Mouse (Mus musculus) small intestine, adult 2 months (tissue): Measurements from ENCODE around the gene Alx3. TPM values are rescaled to one million over a fixed set of nuclear protein-coding genes. Genes with fewer than 3 reads are reported as not detected.

ENCODE experiments used
- H3K27ac ChIP-seq: fragments of 200-500 bp; 2 replicates; pipeline ENCODE4 v1.5.1; 2012; ENCODE audit warnings: low read depth, low read length, control low read depth, inconsistent platforms; ENCODE audit not compliant: insufficient read depth
- H3K27me3 ChIP-seq: fragments of 200-500 bp; 2 replicates; pipeline ENCODE4 v1.6.1; 2012; ENCODE audit warnings: mild to moderate bottlenecking, moderate library complexity, low read length, inconsistent platforms; ENCODE audit not compliant: control insufficient read depth, insufficient read depth
- H3K36me3 ChIP-seq: fragments of 200-500 bp; 2 replicates; pipeline ENCODE4 v1.6.1; 2012; ENCODE audit warnings: mild to moderate bottlenecking, low read length, control low read depth, inconsistent platforms; ENCODE audit not compliant: control insufficient read depth, insufficient read depth
- H3K4me1 ChIP-seq: fragments of 200-500 bp; 2 replicates; pipeline ENCODE4 v1.6.1; 2012; ENCODE audit warnings: low read length, inconsistent platforms, mixed read lengths; ENCODE audit not compliant: control insufficient read depth, insufficient read depth, insufficient read length
- H3K4me3 ChIP-seq: fragments of 200-500 bp; 2 replicates; pipeline ENCODE4 v1.5.1; 2012; ENCODE audit warnings: low read depth, mild to moderate bottlenecking, control low read depth, inconsistent platforms, low read length, moderate library complexity
- CTCF ChIP-seq: fragments of 200-500 bp; IDR thresholded peaks from 2 replicates; pipeline ENCODE4 v1.5.1; 2012; ENCODE audit warnings: low read depth, mild to moderate bottlenecking, control low read depth, inconsistent platforms, low read length, moderate library complexity, mixed read lengths; ENCODE audit not compliant: insufficient replicate concordance, insufficient read length; ENCODE audit errors: extremely low read depth
- POLR2A ChIP-seq: fragments of 200-500 bp; IDR thresholded peaks from 2 replicates; pipeline ENCODE4 v1.6.1; 2012; ENCODE audit warnings: low read depth, mild to moderate bottlenecking, control low read depth, inconsistent platforms, low read length, moderate library complexity
- WGBS: fragments of 180-500 bp; shearing (Covaris S2); methylation state at CpG from one replicate; pipeline ENCODE4 v1.1.7; 2018; 5-methylcytosine and 5-hydroxymethylcytosine counted together
- polyA plus RNA-seq: library from polyadenylated mRNA; depleted of rRNA; stranded (reverse); fragments of >200 nt; gene quantifications from 2 replicates; pipeline ENCODE4 v1.2.3, GENCODE M21; 2012

Alx3 gene
- polyA plus RNA-seq, 1 experiment = not detected

GRCm38 (mm10) chr3:107559183-107559582, 35.6 kb upstream of the Alx3 start:
- 7% methylated on average over 3 of the region's 3 CpGs for WGBS
- TF ChIP-seq CTCF (peak; percentile 83; the same call in 1 of the 2 replicates), POLR2A (no peak)
- Histone ChIP-seq H3K27ac (no peak overlapping the region), H3K36me3 (no peaks in the 10 kb centered on the region), H3K27me3 (no peaks in the 10 kb centered on the region), H3K4me1 (no peaks in the 10 kb centered on the region), H3K4me3 (no peak overlapping the region)

- TF ChIP-seq CTCF (no peak), POLR2A (no peak)
- H3K4me3 ChIP-seq = no peak overlapping the region
Measured at GRCm38 (mm10) chr3:107562104-107562503, 32.7 kb upstream of the Alx3 start.

GRCm38 (mm10) chr3:107562591-107562990, 32.2 kb upstream of the Alx3 start:
- Histone ChIP-seq H3K27me3 (no peaks in the 10 kb centered on the region; the same call in 1 of the 2 replicates), H3K4me1 (no peaks in the 10 kb centered on the region), H3K36me3 (no peaks in the 10 kb centered on the region), H3K27ac (no peak overlapping the region), H3K4me3 (no peak overlapping the region)
- TF ChIP-seq POLR2A (no peak), CTCF (no peak)
- WGBS = 80% methylated on average over 4 of the region's 4 CpGs

More at GRCm38 (mm10) chr3:107562104-107562503, 32.7 kb upstream of the Alx3 start:
- WGBS = 79% methylated on average over 2 of the region's 2 CpGs
- Histone ChIP-seq H3K27ac (no peak overlapping the region), H3K27me3 (no peaks in the 10 kb centered on the region; the same call in 1 of the 2 replicates), H3K36me3 (no peaks in the 10 kb centered on the region), H3K4me1 (no peaks in the 10 kb centered on the region)

GRCm38 (mm10) chr3:107563880-107564279, 31.0 kb upstream of the Alx3 start:
- H3K27me3 ChIP-seq = no peaks in the 10 kb centered on the region; the same call in 1 of the 2 replicates
- TF ChIP-seq CTCF (no peak), POLR2A (no peak)
- H3K36me3 ChIP-seq = no peaks in the 10 kb centered on the region
- H3K4me3 ChIP-seq = no peak overlapping the region
- no peaks in the 10 kb centered on the region for H3K4me1 ChIP-seq
- 61% methylated on average over 4 of the region's 4 CpGs for WGBS
- H3K27ac ChIP-seq = no peak overlapping the region

- peaks cover 3% of the 10 kb centered on the region; the same call in 1 of the 2 replicates for H3K4me1 ChIP-seq
- H3K4me3 ChIP-seq = no peak overlapping the region
- H3K27me3 ChIP-seq = no peaks in the 10 kb centered on the region; the same call in 1 of the 2 replicates
- H3K27ac ChIP-seq = no peak overlapping the region
- WGBS = 29% methylated on average over 3 of the region's 3 CpGs
- no peaks in the 10 kb centered on the region for H3K36me3 ChIP-seq
- TF ChIP-seq CTCF (no peak), POLR2A (no peak)
Measured at GRCm38 (mm10) chr3:107565331-107565730, 29.5 kb upstream of the Alx3 start.

GRCm38 (mm10) chr3:107567766-107568165, 27.1 kb upstream of the Alx3 start:
- Histone ChIP-seq H3K27me3 (no peaks in the 10 kb centered on the region; the same call in 1 of the 2 replicates), H3K4me1 (peaks cover 5% of the 10 kb centered on the region; the same call in 1 of the 2 replicates), H3K36me3 (no peaks in the 10 kb centered on the region), H3K4me3 (no peak overlapping the region), H3K27ac (no peak overlapping the region)
- TF ChIP-seq CTCF (no peak), POLR2A (no peak)
- WGBS = 76% methylated on average over 7 of the region's 7 CpGs

- Histone ChIP-seq H3K4me3 (no peak overlapping the region), H3K36me3 (no peaks in the 10 kb centered on the region), H3K27ac (no peak overlapping the region), H3K4me1 (peaks cover 5% of the 10 kb centered on the region; the same call in 1 of the 2 replicates), H3K27me3 (no peaks in the 10 kb centered on the region; the same call in 1 of the 2 replicates)
- TF ChIP-seq POLR2A (no peak), CTCF (no peak)
- 61% methylated on average over 4 of the region's 4 CpGs for WGBS
Measured at GRCm38 (mm10) chr3:107568721-107569120, 26.1 kb upstream of the Alx3 start.
